Mouse (Mus musculus) brown adipose tissue, adult 24 weeks (tissue): Measurements from ENCODE around the gene Sdr42e1. TPM values are rescaled to one million over a fixed set of nuclear protein-coding genes. Genes with fewer than 3 reads are reported as not detected.

Experiments
- H3K27ac ChIP-seq: fragments of 200-500 bp; replicated peaks from 2 replicates; pipeline ENCODE4 v1.5.1; 2012; ENCODE audit warnings: low read depth, mild to moderate bottlenecking, low read length
- H3K4me1 ChIP-seq: fragments of 200-500 bp; 2 replicates; pipeline ENCODE4 v1.6.1; 2012; ENCODE audit warnings: low read length, mixed read lengths; ENCODE audit not compliant: control insufficient read depth, insufficient read depth, insufficient read length
- H3K4me3 ChIP-seq: fragments of 200-500 bp; 2 replicates; pipeline ENCODE4 v1.5.1; 2012; ENCODE audit warnings: low read depth, mild to moderate bottlenecking, low read length, moderate library complexity; ENCODE audit not compliant: insufficient read depth
- polyA plus RNA-seq: library from polyadenylated mRNA; stranded (reverse); fragments of >200 nt; gene quantifications from 2 replicates; pipeline ENCODE4 v1.2.4, GENCODE M21; 2012; ENCODE audit not compliant: missing spikeins, insufficient read depth, insufficient read length

The Sdr42e1 gene
- 2.6 and 3.3 TPM in 2 replicates for polyA plus RNA-seq

- Histone ChIP-seq H3K4me3 (peak within 1 kb of the TSS; percentile 91), H3K4me1 (no peaks in the 10 kb centered on the region), H3K27ac (no peak within 1 kb of the TSS)
These were observed at the start of gene Sdr42e1 for GRCm38 (mm10) chr8:117673430-117673830. TSS of gene Sdr42e1 (minus strand) at chr8:117673689.

- H3K4me1 ChIP-seq = no peaks in the 10 kb centered on the region; the same call in 1 of the 2 replicates
- H3K27ac ChIP-seq = no peak overlapping the region
- no peak overlapping the region for H3K4me3 ChIP-seq
These were observed 44.8 kb upstream of the Sdr42e1 start for GRCm38 (mm10) chr8:117718152-117718860.

GRCm38 (mm10) chr8:117715896-117716295, 42.4 kb upstream of the Sdr42e1 start:
- Histone ChIP-seq H3K4me1 (no peaks in the 10 kb centered on the region; the same call in 1 of the 2 replicates), H3K4me3 (no peak overlapping the region), H3K27ac (no peak overlapping the region)

- Histone ChIP-seq H3K27ac (no peak overlapping the region), H3K4me3 (no peak overlapping the region), H3K4me1 (no peaks in the 10 kb centered on the region; the same call in 1 of the 2 replicates)
These were observed 41.1 kb upstream of the Sdr42e1 start for GRCm38 (mm10) chr8:117714604-117715003.

DNA sequence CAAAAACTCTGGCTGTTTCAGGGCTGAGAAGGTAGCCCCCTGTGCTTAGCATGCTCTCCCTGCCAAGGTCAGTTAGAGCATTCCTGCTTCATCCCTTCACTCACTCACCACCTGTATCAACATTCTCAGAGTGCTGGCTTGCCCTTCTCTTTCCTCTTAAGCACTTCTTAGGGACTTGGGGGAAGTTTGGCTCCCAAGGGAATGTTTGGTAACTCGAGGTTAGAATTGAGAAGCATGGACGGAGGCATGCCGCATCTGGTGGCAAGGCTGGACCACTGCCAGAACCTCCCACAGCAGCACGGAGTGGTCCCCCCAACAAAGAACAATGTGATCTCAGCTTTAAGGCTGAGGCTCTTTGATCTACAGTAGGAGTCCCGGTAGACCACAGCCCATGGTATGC, 38.7 kb upstream of the Sdr42e1 start:
- Histone ChIP-seq H3K4me3 (no peak overlapping the region), H3K27ac (no peak overlapping the region), H3K4me1 (no peaks in the 10 kb centered on the region; the same call in 1 of the 2 replicates)

DNA sequence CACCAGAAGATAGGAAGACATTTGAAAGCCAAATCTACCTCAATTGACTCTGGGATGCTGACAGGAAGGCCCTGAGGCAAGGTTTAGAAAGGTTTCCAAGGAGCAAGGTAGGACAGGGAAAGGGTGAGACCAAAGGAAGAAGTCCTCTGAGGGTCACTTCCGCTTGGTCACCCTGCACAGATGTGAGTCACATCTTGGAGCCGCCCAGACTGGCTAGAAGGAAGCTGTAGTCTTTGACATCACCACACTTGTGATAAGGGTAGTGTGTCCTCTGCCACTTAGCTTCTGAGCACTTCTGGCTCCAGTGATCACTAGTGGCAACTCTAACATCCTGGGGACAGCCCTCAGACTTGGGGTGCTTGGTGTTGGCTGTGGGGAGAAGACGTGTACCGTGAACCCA, 32.7 kb upstream of the Sdr42e1 start:
- no peak overlapping the region for H3K4me3 ChIP-seq
- H3K4me1 ChIP-seq = no peaks in the 10 kb centered on the region
- no peak overlapping the region for H3K27ac ChIP-seq

DNA sequence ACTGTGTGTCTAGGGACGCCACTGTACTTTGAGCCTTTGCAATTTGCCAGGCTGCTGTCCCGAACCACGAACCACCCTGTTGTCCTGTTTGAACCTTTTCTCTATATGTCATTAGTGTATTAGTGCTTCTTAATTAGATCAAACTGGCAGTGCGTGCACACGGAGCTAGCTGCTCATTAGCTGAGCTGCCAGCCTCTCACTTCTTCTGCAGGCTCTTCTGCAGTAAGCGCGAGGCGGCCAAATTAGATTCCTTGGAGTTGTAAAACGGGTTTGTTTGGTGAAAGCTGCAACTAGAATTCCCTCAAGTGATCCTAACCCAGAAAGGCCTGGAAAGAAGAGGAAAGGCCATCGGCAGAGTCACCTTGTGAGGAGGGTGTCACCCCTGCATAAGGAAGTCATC, 29.2 kb upstream of the Sdr42e1 start:
- Histone ChIP-seq H3K27ac (no peak overlapping the region), H3K4me1 (no peaks in the 10 kb centered on the region), H3K4me3 (no peak overlapping the region)

DNA sequence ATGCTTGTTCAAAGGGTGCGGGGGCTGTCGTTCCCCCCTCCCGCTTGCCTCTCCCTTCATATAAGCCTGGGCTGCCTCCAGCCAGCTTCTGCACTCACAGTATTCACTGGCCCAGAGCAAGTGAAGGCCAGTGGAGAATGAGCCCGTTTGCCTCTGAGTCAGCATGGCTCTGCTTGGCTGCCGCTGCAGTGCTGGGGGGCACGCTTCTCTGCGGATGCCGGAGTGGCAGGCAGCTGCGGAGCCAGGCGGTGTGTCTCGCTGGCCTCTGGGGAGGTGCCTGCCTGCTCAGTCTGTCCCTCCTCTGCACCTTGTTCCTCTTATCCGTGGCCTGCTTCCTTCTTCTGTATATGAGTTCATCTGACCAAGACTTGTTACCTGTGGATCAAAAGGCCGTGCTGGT, 28.4 kb upstream of the Sdr42e1 start, which contains the start of gene Hsd17b2:
TSS of gene Hsd17b2 (plus strand) at position 46 of the 400 bp plus-strand sequence.
- Histone ChIP-seq H3K27ac (no peak within 1 kb of the TSS), H3K4me3 (no peak within 1 kb of the TSS), H3K4me1 (no peaks in the 10 kb centered on the region)

DNA sequence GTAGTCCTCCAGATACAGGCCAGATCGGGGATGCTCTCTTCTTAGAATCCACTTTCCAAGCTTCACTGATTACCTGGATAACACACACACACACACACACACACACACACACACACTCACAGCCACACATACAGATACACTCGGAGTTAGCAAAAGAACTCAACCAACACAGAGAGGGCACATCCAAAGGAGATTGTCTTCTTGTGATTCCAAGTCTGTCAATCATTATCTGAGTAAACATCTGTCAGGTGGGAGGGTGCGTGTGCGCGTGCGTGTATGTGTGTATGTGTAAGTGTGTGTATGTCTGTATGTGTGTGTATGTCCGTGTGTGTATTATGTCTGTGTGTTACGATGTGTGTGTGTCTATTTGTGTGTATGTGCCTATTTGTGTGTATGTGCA, 27.8 kb upstream of the Sdr42e1 start:
- H3K4me1 ChIP-seq = no peaks in the 10 kb centered on the region
- H3K4me3 ChIP-seq = no peak overlapping the region
- no peak overlapping the region for H3K27ac ChIP-seq

DNA sequence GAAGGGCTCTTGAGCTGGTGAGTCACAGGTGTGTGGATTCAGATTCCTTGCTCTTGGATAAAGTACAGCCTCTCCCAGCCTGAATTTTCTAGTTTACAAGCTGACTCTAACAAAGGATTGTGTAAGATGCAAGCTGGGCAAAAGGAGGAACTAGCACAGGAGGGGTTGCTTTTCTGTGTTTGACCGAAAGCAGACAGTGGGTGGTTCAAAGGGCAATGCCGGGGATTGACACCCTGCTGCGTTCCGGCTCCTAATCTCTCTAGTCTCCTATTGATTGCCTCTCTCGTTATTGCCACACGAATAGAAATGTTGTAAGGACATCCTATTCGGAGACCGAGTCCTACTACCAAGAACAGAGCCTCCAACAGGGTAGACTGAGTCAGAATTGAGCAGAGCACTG, 27.2 kb upstream of the Sdr42e1 start:
- Histone ChIP-seq H3K4me1 (no peaks in the 10 kb centered on the region), H3K4me3 (no peak overlapping the region), H3K27ac (no peak overlapping the region)

DNA sequence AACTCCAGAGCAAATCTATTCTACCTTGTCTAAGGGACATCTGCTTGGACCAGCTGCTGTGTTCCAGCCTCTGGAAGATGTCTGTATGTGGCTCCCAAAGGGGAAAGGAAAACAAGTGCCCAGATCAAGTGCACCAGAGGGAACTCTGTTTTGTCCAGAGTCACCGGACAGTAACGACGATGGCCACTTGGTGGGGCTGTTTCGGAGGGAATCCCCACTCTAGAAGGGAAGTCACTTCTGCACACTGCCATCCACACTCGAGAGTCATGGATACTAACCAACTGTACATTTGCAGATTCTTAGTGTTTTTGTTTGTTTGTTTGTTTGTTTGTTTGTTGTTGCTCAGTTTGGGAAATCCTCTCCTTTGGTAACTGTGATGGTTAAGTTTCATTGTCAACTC, 23.8 kb upstream of the Sdr42e1 start:
- Histone ChIP-seq H3K27ac (no peak overlapping the region), H3K4me3 (no peak overlapping the region), H3K4me1 (no peaks in the 10 kb centered on the region)

GRCm38 (mm10) chr8:117695636-117696035, 22.1 kb upstream of the Sdr42e1 start:
- no peak overlapping the region for H3K4me3 ChIP-seq
- H3K4me1 ChIP-seq = no peaks in the 10 kb centered on the region
- H3K27ac ChIP-seq = no peak overlapping the region

- Histone ChIP-seq H3K4me1 (no peaks in the 10 kb centered on the region), H3K27ac (no peak overlapping the region), H3K4me3 (no peak overlapping the region)
These were observed 18.6 kb upstream of the Sdr42e1 start for GRCm38 (mm10) chr8:117692131-117692530.

DNA sequence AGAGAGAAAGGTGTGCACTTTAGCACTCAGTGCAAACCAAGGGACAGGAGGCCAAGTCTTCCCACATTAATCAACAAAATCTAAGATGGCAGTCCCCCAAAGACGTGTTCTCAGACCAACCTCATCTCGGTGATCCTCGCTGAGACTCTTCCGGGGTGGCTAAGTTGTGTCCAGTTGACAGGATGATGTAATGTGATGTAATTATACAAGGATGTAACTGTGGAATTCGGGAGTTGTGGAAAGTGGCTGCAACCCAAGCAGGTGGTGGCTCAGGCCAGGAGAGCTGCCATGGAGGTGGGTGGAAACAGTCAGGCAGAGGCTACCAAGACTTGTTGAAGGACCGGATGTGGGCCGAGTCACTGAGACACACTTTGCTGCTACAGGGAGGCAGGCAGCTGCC, 14.4 kb upstream of the Sdr42e1 start:
- Histone ChIP-seq H3K4me1 (no peaks in the 10 kb centered on the region), H3K27ac (no peak overlapping the region), H3K4me3 (no peak overlapping the region)

DNA sequence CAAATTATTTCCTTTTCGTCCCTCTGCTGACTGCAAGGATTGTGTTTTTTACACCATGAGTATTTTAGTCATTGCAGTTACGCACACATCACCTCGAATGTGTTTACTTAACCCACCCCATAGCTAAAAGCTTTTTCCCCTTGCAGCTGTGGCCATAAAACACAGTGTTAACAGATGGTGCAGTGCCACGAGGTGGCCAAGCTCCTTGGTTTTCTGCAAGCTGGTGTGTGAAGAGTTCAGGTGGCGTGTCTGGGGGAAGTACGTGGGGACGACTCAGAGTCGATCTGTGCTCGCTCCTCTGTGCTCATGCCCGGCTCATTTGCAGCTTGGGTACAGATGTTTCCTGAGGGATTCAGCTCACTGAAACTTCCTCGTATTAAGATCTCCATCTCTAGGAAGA, 11.0 kb upstream of the Sdr42e1 start:
- no peak overlapping the region for H3K27ac ChIP-seq
- H3K4me3 ChIP-seq = no peak overlapping the region
- H3K4me1 ChIP-seq = no peaks in the 10 kb centered on the region

GRCm38 (mm10) chr8:117683925-117684472, 10.5 kb upstream of the Sdr42e1 start:
- H3K27ac ChIP-seq = no peak overlapping the region
- H3K4me3 ChIP-seq = no peak overlapping the region
- H3K4me1 ChIP-seq = no peaks in the 10 kb centered on the region
